Mouse (Mus musculus): ENCODE data around the gene Adgre5.

The Adgre5 gene

GRCm38 (mm10) chr8:83740976-83741741, at the start of gene Adgre5:
TSS of gene Adgre5 (minus strand) at chr8:83741326.
- no peak for DNase-seq (ENCODE audit: low spot score)

- DNase-seq (ENCODE audit: low spot score): no peak
Measured at GRCm38 (mm10) chr8:83789826-83790225, 48.7 kb upstream of the Adgre5 start.

- DNase-seq (ENCODE audit: low spot score): no peak
Measured at GRCm38 (mm10) chr8:83785046-83785445, 43.9 kb upstream of the Adgre5 start.

DNA sequence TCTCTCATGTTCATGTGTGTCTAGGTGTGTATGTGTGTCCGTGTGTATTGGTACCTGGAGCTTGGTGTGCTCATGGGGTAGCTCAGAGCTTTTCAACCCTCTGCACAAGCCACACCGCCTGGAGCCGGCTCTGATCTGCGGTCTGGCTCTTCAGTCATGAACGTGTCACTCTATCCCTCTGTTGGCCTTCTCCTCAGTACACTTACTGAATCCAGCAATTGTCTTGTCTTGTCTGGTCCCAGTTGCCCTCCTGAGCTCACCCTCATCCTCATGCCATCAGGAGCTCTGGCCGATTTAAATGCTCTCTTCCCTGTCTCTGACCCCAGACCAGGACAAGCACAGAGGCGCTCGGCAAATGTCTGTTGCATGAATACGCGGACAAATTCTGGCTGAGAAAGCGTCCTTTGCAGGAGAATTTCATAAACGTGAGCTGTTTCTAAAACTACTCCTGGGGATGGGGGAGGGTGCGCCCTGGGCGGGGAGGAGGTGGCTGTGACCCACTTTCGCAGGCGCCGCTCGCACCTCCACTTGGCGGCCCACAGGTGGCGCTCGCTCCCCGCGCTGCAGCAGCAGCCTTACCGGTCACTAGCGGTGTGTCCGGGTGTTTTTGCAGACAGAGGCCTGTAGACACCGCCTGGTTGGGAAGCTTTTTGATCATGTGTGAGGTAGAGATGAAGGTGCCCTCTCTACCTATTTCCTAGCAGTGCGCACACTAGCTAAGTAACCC, 41.9 kb upstream of the Adgre5 start:
- DNase-seq (ENCODE audit: low spot score): peak; percentile 37

DNA sequence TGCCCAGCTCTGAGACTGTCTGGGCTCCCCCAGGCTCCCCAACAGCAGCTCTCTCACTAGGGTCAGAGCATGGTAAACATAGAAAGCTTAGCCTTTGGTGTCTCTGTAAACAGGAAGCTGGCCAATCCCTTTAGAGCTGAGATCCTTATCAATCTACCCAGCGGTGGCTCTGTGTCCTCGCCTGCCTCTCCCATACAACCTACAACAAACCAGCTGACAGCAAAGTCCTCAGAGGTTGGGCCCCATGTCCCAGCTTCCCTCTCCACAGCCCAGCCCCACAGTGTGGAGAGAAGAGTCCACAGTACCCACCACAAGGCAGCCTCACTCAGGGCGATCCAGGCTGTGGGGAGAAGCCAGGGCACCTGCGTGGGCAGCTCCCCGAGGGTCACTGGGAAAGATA, 38.5 kb upstream of the Adgre5 start:
- DNase-seq (ENCODE audit: low spot score): no peak

DNA sequence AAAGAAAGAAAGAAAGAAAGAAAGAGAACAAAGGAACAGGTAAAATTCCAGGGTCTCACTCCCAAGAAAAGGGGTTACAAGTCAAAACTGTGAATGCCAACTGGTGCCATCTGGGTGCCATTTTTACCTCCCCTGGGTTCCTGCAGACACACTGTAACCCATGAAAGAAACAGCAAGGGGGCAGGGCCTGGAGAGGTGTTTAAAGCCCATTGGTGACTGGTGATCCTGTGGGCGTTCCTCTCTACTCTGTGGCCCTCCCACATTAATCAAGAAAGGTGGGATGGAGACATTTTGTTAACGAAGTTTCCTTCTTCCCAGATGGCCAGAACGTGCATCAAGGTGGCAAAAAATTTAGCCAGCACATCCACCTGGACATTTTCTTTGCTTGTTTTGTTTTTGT, 36.9 kb upstream of the Adgre5 start:
- DNase-seq (ENCODE audit: low spot score): peak; percentile 28

DNA sequence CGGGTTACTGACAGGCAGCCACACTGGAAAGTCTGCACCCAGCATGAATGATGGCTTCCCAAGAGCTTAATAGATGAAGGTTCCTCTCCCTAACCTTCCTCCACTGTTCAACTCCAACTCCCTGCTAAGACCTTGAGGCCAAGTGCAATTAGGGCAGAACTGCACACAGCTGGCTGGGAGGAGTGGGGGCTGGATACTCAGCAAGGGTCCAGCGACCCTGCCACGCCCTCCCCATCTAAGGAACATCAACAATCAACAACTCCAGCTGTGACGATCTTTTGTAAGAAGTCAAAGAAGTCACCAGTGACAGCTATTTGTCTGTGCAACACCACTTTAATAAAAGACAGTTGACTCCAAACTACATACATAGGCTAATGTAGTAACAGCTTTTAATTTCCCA, 35.5 kb upstream of the Adgre5 start:
- no peak for DNase-seq (ENCODE audit: low spot score)

GRCm38 (mm10) chr8:83774221-83774620, 33.1 kb upstream of the Adgre5 start:
- DNase-seq (ENCODE audit: low spot score): no peak

DNA sequence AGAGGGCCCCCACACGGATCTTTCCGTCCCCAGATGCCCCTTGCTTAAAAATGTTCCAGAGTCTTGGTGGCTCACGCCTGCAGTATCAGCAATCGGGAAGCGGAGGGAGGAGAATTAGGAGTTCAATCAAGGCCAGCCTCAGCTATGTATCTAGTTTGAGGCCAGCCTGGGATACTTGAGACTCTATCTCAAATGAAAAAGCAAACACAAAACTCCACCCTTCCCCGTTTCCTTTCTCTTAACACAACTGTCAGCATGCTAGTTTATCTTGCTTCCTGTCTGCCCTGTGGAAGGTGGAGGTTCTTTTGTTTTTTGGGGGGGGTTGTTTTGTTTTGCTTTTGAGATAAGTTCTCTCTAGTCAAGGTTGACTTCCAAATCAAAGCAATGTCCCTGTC, 32.3 kb upstream of the Adgre5 start:
- no peak for DNase-seq (ENCODE audit: low spot score)

GRCm38 (mm10) chr8:83772701-83773451, 31.8 kb upstream of the Adgre5 start:
- DNase-seq (ENCODE audit: low spot score): no peak

GRCm38 (mm10) chr8:83771791-83772190, 30.7 kb upstream of the Adgre5 start:
- DNase-seq (ENCODE audit: low spot score): no peak

GRCm38 (mm10) chr8:83770669-83771068, 29.5 kb upstream of the Adgre5 start:
- DNase-seq (ENCODE audit: low spot score): no peak

GRCm38 (mm10) chr8:83769720-83770119, 28.6 kb upstream of the Adgre5 start:
- DNase-seq (ENCODE audit: low spot score): no peak

DNA sequence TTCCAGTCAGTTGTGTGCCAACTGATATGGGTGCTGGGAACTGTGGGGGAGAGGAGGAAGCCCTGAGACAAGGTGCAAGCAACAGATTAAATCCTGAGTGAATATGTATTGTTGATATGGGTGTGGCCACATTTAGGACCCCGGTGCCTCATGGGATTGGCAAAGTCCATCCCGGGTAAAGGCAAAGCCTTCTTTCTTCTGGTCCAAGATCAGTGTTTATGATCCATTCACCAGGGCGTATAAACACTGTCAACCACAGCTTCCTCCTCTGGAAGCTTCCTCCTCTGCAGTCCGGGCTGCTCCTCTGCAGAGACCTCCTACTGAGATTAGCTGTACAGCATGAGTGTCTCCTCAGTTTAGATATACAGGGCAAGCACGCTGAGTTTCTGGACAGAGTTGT, 27.4 kb upstream of the Adgre5 start:
- DNase-seq (ENCODE audit: low spot score): peak; percentile 50

DNA sequence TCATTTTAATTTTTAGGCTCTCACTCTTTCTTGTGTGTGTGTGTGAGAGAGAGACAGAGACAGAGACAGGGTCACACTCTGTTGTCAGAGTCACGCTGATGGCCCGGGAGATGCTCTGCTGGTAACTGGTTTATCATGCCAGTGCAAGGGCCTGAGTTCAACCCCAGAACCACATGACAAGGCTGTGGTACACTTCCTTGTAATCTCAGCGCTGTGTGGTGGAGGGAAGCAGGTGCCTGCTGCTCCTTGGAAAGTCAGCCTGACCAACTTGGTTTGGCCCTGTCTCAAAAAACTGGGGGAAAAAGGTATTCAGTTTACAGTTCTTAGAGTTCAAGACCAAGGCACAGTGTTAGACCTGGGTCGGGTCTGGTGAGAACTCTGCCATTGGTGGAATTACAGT, 26.3 kb upstream of the Adgre5 start:
- no peak for DNase-seq (ENCODE audit: low spot score)

DNA sequence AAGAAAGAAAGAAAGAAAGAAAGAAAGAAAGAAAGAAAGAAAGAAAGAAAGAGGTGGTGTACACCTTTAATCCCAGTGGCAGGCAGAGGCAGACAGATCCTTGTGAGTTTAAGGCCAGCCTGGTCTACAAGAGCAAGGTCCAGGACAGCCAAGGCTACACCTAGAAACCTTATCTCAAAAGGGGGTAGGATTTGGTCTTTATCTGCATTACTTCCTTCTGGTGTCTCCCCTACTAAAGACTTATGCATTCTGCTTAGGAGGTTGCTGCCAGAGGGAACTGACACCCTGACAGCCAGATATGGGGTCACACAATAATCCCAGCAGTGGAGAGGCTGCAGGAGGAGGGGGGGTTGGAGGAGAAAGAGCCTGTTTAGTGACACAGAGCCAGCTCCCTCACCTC, 24.5 kb upstream of the Adgre5 start:
- no peak for DNase-seq (ENCODE audit: low spot score)

DNA sequence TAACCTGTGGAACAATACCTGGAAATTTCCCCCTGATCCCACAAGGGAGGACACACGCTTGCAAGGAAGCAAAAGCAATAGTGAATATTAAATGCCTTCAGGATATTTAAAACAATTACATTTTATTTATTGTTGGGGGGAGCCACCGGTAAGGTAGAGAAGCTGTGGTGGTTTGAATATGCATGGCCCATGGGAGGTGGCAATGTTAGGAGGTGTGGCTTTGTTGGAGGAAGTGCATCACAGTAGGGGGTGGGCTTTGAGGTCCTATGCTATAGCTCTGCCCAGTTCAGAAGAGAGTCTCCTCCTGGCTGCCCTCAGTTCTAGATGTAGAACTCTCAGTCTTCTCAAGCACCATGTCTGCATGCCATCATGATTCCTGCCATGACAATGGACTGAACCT, 23.6 kb upstream of the Adgre5 start:
- no peak for DNase-seq (ENCODE audit: low spot score)

DNA sequence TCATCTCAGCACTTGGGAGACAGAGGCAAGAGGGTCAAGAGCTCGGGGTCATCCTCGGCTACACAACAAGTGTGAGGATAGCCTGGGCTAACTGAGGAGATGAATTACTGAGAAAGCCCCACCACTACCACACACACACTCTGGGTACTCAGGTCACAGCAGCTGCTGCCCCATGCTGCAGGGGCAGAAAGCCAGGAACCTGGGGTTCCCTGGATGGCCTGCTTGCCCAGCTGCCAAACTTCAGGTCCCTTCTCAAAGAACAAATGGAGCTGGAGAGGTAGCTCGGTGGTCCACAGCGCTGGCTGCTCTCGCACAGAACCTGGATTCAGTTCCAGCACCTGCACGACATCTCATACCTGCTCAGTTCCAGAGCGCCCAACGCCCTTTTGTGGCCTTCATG, 23.0 kb upstream of the Adgre5 start:
- DNase-seq (ENCODE audit: low spot score): no peak

DNA sequence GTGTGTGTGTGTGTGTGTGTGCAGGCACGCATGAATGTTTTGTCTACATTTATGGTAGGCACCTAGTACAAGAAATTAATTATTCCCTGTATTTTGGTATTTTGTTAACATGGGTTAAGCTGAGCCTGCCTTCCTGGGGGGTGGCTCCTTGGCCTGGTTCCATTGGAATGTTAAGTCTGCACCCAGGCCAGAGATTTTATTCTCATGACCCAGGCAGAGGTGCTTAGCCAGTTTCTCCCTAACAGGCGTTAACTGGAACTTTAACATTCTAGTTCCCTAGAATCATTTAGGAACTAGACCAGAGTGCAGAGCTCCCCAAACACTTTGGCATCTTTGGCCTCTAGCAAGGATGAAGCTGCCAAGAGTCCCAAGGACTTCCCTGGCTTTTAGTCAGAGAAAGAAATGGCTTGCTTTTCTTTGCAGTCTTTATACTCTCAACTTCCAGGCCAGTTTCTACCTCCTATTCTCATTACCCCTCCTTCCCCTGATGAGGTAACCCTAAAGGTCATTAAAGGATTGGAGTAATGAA, 18.2 kb upstream of the Adgre5 start:
- no peak for DNase-seq (ENCODE audit: low spot score)

DNA sequence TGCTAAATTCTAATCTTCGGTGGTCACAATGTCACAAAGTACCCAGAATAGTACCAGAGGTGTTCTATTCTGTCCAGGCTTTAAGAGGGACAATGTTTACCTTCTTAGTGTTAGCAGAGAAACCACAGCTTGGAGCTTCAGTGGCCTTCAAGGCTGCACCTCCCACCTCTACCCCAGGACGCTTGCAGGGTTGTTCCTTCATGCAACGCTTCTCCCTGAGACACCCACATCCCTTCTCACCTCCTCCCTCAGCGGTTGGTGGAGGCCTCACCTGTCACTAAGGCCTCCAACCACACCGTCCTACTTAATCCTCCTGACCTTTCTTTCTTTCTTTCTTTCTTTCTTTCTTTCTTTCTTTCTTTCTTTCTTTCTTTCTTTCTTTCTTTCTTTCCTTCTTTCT, 17.2 kb upstream of the Adgre5 start:
- no peak for DNase-seq (ENCODE audit: low spot score)

DNA sequence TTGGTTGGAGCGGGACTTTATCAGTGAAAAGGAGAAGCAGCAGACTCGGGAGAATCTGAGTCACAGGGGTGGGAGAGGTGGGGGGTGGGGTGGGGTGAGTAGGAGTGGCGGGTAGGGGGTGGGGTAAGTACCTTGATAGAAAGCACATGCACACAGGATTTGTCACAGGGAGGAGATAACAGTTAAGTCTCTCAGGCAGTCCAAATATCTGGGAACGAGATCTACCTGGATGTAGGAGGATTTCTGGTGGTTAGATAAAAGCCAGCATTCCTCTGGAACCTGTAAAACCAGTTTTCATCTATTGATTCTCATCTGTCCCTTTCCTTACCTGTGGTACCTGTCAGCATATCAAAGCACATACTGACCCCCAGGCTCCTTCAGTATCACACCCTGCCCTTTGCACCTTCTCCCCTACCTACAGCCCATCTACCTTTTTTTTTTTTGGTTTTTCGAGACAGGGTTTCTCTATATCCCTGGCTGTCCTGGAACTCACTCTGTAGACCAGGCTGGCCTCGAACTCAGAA, 16.0 kb upstream of the Adgre5 start:
- DNase-seq (ENCODE audit: low spot score): no peak

- no peak for DNase-seq (ENCODE audit: low spot score)
Measured at GRCm38 (mm10) chr8:83756273-83756672, 15.1 kb upstream of the Adgre5 start.

All from c-Kit-positive CD71-positive TER-119-positive erythroid progenitor cells, embryonic 14.5 days (primary cell).